Mouse (Mus musculus): Measurements from ENCODE around the gene Grin2d. TPM values are rescaled to one million over a fixed set of nuclear protein-coding genes. Genes with fewer than 3 reads are reported as not detected.

Gene Grin2d
- polyA plus RNA-seq, 1 experiment, result 1.1 TPM

DNA sequence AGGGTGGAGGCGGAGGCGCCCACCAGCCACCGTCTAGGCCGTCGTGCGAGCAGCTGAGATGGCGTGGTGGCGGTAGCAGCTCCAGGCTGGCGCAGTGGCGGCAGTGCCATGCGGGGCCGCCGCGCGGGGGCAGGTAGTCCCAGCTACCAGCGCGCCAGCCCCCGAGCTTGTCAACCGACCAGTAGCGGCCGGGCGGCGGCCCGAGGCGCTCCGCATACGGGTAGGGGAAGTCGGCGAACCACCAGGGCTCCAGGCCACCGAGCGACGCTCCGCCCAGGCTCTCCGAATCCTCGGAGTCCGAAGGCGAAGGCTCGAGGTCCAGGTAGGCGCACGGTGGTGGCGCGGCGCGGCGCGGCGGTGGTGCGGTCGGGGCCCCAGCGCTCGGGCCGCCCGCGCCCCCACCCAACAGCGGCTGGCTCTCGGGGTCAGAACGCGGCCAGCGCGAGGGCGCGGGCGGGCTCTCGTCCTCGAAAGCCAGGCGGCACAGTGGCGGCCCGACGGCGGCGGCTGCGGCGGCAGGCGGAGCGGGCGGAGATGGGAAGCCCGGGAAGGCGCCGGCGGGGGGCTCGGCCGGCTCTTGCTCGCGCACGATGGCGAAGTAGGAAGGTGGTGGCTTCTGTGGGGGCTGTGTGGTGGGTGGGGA lies 44.9 kb downstream of the Grin2d start:
- TF ChIP-seq CTCF (IDR thresholded peaks at IDR 0.05; ENCODE audit: borderline replicate concordance, control insufficient read depth, extremely low read depth, insufficient read depth, low read length, poor library complexity) (no peak), POLR2A (IDR thresholded peaks at IDR 0.05; ENCODE audit: control insufficient read depth, extremely low read depth, insufficient read depth, low read length, poor library complexity) (no peak)
- Histone ChIP-seq H3K4me3 (ENCODE audit: control insufficient read depth, insufficient read depth, low read length) (no peak overlapping the region), H3K4me1 (replicated peaks; ENCODE audit: control insufficient read depth, insufficient read depth, low read length) (peaks cover 18% of the 10 kb centered on the region), H3K27me3 (ENCODE audit: control insufficient read depth, insufficient read depth, low read length) (peaks cover 24% of the 10 kb centered on the region; the same call in 1 of the 2 replicates), H3K36me3 (ENCODE audit: control insufficient read depth, insufficient read depth, low read length) (no peaks in the 10 kb centered on the region), H3K27ac (ENCODE audit: control insufficient read depth, insufficient read depth, low read length) (no peak overlapping the region)
- DNase-seq, result no peak
- WGBS, result 2% methylated on average over 81 of the region's 86 CpGs

DNA sequence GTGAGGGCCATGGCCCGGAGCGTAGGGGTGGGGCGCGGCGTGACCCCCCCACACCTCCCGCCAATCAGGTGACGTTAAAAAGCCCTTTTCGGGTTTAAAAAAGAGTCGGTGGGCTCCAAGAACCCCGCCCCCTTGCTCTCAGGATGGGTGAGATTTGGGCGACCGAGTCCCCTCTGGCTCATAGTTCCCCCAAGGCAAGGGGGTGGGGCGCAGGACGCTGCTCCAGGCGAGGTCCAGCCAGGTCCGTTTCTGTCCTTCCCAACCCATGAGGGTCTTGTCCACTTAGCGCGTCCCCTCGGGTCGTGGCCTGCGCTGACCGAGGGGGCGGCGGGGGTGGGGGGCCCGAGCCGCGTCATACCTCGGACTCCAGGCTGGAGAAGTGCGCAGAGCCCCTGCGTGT lies 45.8 kb downstream of the Grin2d start:
- Histone ChIP-seq H3K27ac (ENCODE audit: control insufficient read depth, insufficient read depth, low read length) (no peak overlapping the region), H3K4me3 (ENCODE audit: control insufficient read depth, insufficient read depth, low read length) (no peak overlapping the region), H3K27me3 (ENCODE audit: control insufficient read depth, insufficient read depth, low read length) (peaks cover 24% of the 10 kb centered on the region; the same call in 1 of the 2 replicates), H3K4me1 (replicated peaks; ENCODE audit: control insufficient read depth, insufficient read depth, low read length) (peaks cover 18% of the 10 kb centered on the region), H3K36me3 (ENCODE audit: control insufficient read depth, insufficient read depth, low read length) (no peaks in the 10 kb centered on the region)
- WGBS, result 20% methylated on average over 30 of the region's 30 CpGs
- TF ChIP-seq CTCF (IDR thresholded peaks at IDR 0.05; ENCODE audit: borderline replicate concordance, control insufficient read depth, extremely low read depth, insufficient read depth, low read length, poor library complexity), result no peak
- no peak for TF ChIP-seq POLR2A (IDR thresholded peaks at IDR 0.05; ENCODE audit: control insufficient read depth, extremely low read depth, insufficient read depth, low read length, poor library complexity)
- no peak for DNase-seq

DNA sequence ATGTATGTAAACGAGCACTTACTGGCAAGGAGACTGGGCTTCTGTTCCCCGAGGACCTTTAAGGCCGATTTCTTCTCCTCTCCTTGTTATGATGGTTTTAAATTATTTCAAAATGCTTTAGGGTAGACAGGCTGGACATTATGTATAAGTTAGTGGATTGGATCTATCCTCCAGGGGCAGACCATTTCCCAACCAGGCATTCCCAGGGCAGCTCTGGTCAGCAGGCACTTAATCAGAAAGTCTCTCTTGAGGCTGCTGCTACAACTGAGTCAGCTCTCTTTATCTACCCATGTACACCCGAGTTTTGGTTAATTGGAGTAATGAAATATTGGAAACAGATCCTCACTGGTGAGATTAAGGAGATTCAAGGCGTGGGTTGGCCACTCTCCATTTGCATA lies 47.1 kb downstream of the Grin2d start:
- Histone ChIP-seq H3K4me3 (ENCODE audit: control insufficient read depth, insufficient read depth, low read length) (no peak overlapping the region), H3K36me3 (ENCODE audit: control insufficient read depth, insufficient read depth, low read length) (peaks cover under 1% of the 10 kb centered on the region; the same call in 1 of the 2 replicates), H3K27ac (ENCODE audit: control insufficient read depth, insufficient read depth, low read length) (no peak overlapping the region), H3K4me1 (replicated peaks; ENCODE audit: control insufficient read depth, insufficient read depth, low read length) (peaks cover 18% of the 10 kb centered on the region), H3K27me3 (ENCODE audit: control insufficient read depth, insufficient read depth, low read length) (peaks cover 24% of the 10 kb centered on the region; the same call in 1 of the 2 replicates)
- TF ChIP-seq CTCF (IDR thresholded peaks at IDR 0.05; ENCODE audit: borderline replicate concordance, control insufficient read depth, extremely low read depth, insufficient read depth, low read length, poor library complexity) (no peak), POLR2A (IDR thresholded peaks at IDR 0.05; ENCODE audit: control insufficient read depth, extremely low read depth, insufficient read depth, low read length, poor library complexity) (no peak)
- 28% methylated on average over 5 of the region's 5 CpGs for whole genome bisulfite sequencing
- DNase-seq, result no peak

DNA sequence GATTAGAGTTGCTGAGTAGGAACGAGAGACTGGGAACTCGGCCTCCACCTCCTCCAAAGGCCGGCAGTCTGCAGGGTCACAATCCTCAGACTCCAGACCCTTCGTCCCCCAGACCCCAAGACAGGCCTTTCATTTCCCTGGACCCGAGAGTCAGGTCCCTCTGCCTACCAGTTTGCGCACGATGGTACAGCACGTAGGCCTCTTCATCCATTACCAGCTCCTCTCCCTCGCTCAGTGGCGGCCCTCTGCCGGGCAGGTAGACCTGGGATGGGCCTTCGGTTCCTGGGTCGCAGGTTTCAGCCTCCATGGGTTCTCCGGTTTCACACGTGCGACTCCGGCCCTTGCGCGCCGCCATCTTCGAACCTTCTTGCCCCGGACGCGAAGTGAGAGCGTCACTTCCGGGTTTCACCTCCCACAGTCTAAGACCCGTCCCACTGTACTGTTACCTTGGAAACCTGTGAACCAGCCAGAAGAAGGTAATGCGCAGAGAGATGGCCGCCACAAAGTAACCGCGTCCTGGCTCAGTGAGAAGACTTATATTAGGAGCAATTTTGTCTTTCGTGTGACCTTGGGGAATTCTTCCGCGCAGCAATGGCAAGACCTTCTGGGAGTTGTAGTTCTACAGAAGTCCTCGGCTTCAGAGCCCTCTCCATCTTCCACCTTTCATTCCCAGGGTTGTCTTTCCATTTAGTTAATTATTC lies 47.6 kb downstream of the Grin2d start, which contains the start of gene Grwd1:
Grwd1 (minus strand) TSS at position 518 of the 701 bp plus-strand sequence.
- peak within 1 kb of the TSS; percentile 64 for H3K4me3 ChIP-seq (ENCODE audit: control insufficient read depth, insufficient read depth, low read length)
- H3K36me3 ChIP-seq (ENCODE audit: control insufficient read depth, insufficient read depth, low read length), result peaks cover 6% of the 10 kb centered on the region
- peak; percentile 77 for DNase-seq
- no peak within 1 kb of the TSS for H3K27ac ChIP-seq (ENCODE audit: control insufficient read depth, insufficient read depth, low read length)
- peaks cover 18% of the 10 kb centered on the region for H3K4me1 ChIP-seq (replicated peaks; ENCODE audit: control insufficient read depth, insufficient read depth, low read length)
- WGBS, result under 1% methylated on average over 35 of the region's 35 CpGs
- H3K27me3 ChIP-seq (ENCODE audit: control insufficient read depth, insufficient read depth, low read length), result peaks cover 24% of the 10 kb centered on the region; the same call in 1 of the 2 replicates
- TF ChIP-seq CTCF (IDR thresholded peaks at IDR 0.05; ENCODE audit: borderline replicate concordance, control insufficient read depth, extremely low read depth, insufficient read depth, low read length, poor library complexity), result 0 out of 2 replicates have a peak, but pooled peaks have one; percentile 14
- TF ChIP-seq POLR2A (IDR thresholded peaks at IDR 0.05; ENCODE audit: control insufficient read depth, extremely low read depth, insufficient read depth, low read length, poor library complexity), result no peak

DNA sequence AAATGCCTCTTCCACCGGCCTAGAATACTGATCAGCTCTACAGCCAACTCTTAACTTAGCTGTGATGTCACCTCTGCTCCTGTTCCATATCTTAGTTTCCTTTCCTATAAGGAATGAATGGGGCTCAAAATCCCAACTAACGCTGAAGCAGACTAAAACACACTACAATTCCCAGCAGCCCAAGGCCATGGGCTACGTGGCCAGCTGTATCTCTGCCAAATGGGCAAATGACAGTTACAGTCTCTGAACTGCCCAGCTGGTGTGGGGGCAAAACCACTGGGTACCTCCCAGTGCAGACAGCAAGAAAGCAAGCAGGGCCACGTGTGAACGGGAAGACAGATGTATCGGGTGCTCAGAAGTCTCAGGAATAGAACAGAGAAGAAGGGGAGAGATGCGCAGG lies 51.5 kb downstream of the Grin2d start:
- H3K27ac ChIP-seq (ENCODE audit: control insufficient read depth, insufficient read depth, low read length), result no peak overlapping the region
- TF ChIP-seq CTCF (IDR thresholded peaks at IDR 0.05; ENCODE audit: borderline replicate concordance, control insufficient read depth, extremely low read depth, insufficient read depth, low read length, poor library complexity) (no peak), POLR2A (IDR thresholded peaks at IDR 0.05; ENCODE audit: control insufficient read depth, extremely low read depth, insufficient read depth, low read length, poor library complexity) (no peak)
- H3K4me3 ChIP-seq (ENCODE audit: control insufficient read depth, insufficient read depth, low read length), result no peak overlapping the region
- peaks cover 8% of the 10 kb centered on the region for H3K4me1 ChIP-seq (replicated peaks; ENCODE audit: control insufficient read depth, insufficient read depth, low read length)
- DNase-seq, result no peak
- WGBS, result 91% methylated on average over 7 of the region's 7 CpGs
- peaks cover 13% of the 10 kb centered on the region for H3K36me3 ChIP-seq (ENCODE audit: control insufficient read depth, insufficient read depth, low read length)
- H3K27me3 ChIP-seq (ENCODE audit: control insufficient read depth, insufficient read depth, low read length), result peaks cover 2% of the 10 kb centered on the region; the same call in 1 of the 2 replicates

DNA sequence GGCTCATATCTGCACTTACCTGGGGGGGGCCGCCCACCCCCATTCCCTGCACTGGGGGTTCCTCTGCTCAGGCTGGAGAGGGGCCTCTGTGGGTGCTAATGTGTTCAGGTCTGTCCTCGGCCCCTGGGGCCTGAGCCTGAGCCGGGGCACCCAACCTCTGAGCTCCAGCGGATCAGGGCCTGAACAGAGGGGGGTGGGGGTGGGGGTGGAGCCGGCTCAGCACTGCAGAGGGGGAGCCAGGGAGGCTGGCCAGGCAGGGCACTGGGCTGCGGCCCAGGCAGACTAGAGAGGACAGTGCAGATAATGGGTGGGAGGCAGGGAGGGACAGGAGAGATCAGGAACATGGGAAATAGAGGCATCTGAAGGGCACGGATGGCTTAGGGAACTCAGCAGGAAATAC lies 53.6 kb downstream of the Grin2d start, which contains the start of gene Kcnj14:
Kcnj14 (minus strand) TSS at position 185 of the 400 bp plus-strand sequence.
- Histone ChIP-seq H3K27me3 (ENCODE audit: control insufficient read depth, insufficient read depth, low read length) (no peaks in the 10 kb centered on the region), H3K36me3 (ENCODE audit: control insufficient read depth, insufficient read depth, low read length) (peaks cover 13% of the 10 kb centered on the region), H3K4me3 (ENCODE audit: control insufficient read depth, insufficient read depth, low read length) (no peak within 1 kb of the TSS), H3K27ac (ENCODE audit: control insufficient read depth, insufficient read depth, low read length) (no peak within 1 kb of the TSS), H3K4me1 (replicated peaks; ENCODE audit: control insufficient read depth, insufficient read depth, low read length) (no peaks in the 10 kb centered on the region)
- TF ChIP-seq POLR2A (IDR thresholded peaks at IDR 0.05; ENCODE audit: control insufficient read depth, extremely low read depth, insufficient read depth, low read length, poor library complexity) (no peak), CTCF (IDR thresholded peaks at IDR 0.05; ENCODE audit: borderline replicate concordance, control insufficient read depth, extremely low read depth, insufficient read depth, low read length, poor library complexity) (no peak)
- 90% methylated on average over 7 of the region's 7 CpGs for WGBS
- no peak for DNase-seq
